Comparison of ENCODE assay signal across 14 mouse cellular contexts in genomic region chr10:121830335-121831307, GRCm38 (mm10).
DNase-seq lines count a peak whose midpoint lies in the region; ATAC-seq lines count a peak whose summit lies in the region.
"Had no signal": no experiment of that assay in that cellular context is flagged by ENCODE, and none has a peak within 500 bp of the region (broad histone marks: within the 10 kb centered on the region; RNA-seq: fewer than 3 reads in every experiment).

No protein-coding gene starts in this region.

- peaks cover 9 to 15% of the 10 kb centered on the region in 2 experiments for H3K4me1 ChIP-seq in heart, embryonic 14.5 days (ENCODE audit: control insufficient read depth in 2 of 2, insufficient read depth in 2 of 2, low read length in 2 of 2)
- H3K4me1 ChIP-seq in limb, embryonic 13.5 days: peaks cover 54% of the 10 kb centered on the region
- H3K4me1 ChIP-seq in neural tube, embryonic 14.5 days (ENCODE audit: control insufficient read depth, insufficient read depth, low read length): peaks cover 11% of the 10 kb centered on the region; the same call in 1 of the 2 replicates

- H3K4me3 ChIP-seq in heart, embryonic 14.5 days (ENCODE audit: control insufficient read depth in 1 of 2, insufficient read depth in 1 of 2, low read depth in 1 of 2, low read length in 2 of 2): no peak overlapping the region
- no peak overlapping the region for H3K4me3 ChIP-seq in limb, embryonic 13.5 days
- H3K4me3 ChIP-seq in neural tube, embryonic 14.5 days (ENCODE audit: low read depth, low read length): no peak overlapping the region
- H3K4me3 ChIP-seq: left cerebral cortex, adult 2 months had no signal

- H3K9ac ChIP-seq in heart, embryonic 14.5 days (ENCODE audit: low read length): no peak overlapping the region
- no peak overlapping the region for H3K9ac ChIP-seq in limb, embryonic 13.5 days
- H3K9ac ChIP-seq in neural tube, embryonic 14.5 days (replicated peaks; ENCODE audit: low read depth, low read length): no peak overlapping the region
- H3K9ac ChIP-seq: lung, embryonic 14.5 days had no signal

- H3K27ac ChIP-seq in heart, embryonic 14.5 days (replicated peaks in 1 of 2; ENCODE audit: control insufficient read depth in 1 of 2, insufficient read depth in 1 of 2, low read depth in 2 of 2, low read length in 2 of 2): no peak overlapping the region; a peak in 1 of 4 replicates
- no peak overlapping the region for H3K27ac ChIP-seq in limb, embryonic 13.5 days
- H3K27ac ChIP-seq in neural tube, embryonic 14.5 days (ENCODE audit: low read depth, low read length): peak overlapping the region; percentile 36; the same call in 1 of the 2 replicates
- H3K27ac ChIP-seq: left cerebral cortex, adult 2 months had no signal

- H3K4me2 ChIP-seq in heart, embryonic 14.5 days (ENCODE audit: low read length): peak overlapping the region; percentile 34
- peak overlapping the region; percentile 46 for H3K4me2 ChIP-seq in limb, embryonic 13.5 days (replicated peaks)
- H3K4me2 ChIP-seq in neural tube, embryonic 14.5 days (ENCODE audit: low read depth, low read length): peak overlapping the region; percentile 0; the same call in 1 of the 2 replicates
- H3K4me2 ChIP-seq: lung, embryonic 14.5 days had no signal

- WGBS in heart, embryonic 14.5 days: 46% methylated on average over 29 of the region's 29 CpGs
- 43% methylated on average over 29 of the region's 29 CpGs for WGBS in limb, embryonic 13.5 days
- 42% methylated on average over 29 of the region's 29 CpGs for WGBS in neural tube, embryonic 14.5 days

- H3K36me3 ChIP-seq in heart, embryonic 14.5 days (ENCODE audit: control insufficient read depth, insufficient read depth, low read length): peaks cover 14% of the 10 kb centered on the region; the same call in 1 of the 2 replicates
- peaks cover 8% of the 10 kb centered on the region; the same call in 1 of the 2 replicates for H3K36me3 ChIP-seq in limb, embryonic 13.5 days
- H3K36me3 ChIP-seq in neural tube, embryonic 14.5 days (ENCODE audit: control insufficient read depth, insufficient read depth, low read length): 0 out of 2 replicates have a peak, but pooled peaks cover 3% of the 10 kb centered on the region

- no peaks in the 10 kb centered on the region for H3K9me3 ChIP-seq in heart, embryonic 14.5 days (ENCODE audit: control insufficient read depth, low read length)
- H3K9me3 ChIP-seq in limb, embryonic 13.5 days: no peaks in the 10 kb centered on the region
- H3K9me3 ChIP-seq in neural tube, embryonic 14.5 days (ENCODE audit: control insufficient read depth, low read length): no peaks in the 10 kb centered on the region

- intact Hi-C loops in heart, postnatal 25 days (cut with DNase I): no loop called here

- DNase-seq in heart, postnatal 25 days (ENCODE audit: low spot score): no peak
- peak; percentile 32 for DNase-seq in retina, postnatal 1 day
- no peak for DNase-seq in retina, embryonic 14.5 days (ENCODE audit: low spot score)
- no peak for DNase-seq in ovary, postnatal 14 days (ENCODE audit: low spot score)
- no peak for DNase-seq in embryo, embryonic 9.5 days (ENCODE audit: extremely low spot score)
- DNase-seq: adrenal gland, adult 8-10 months; cerebellum, adult 11 months; heart, postnatal 14 days; kidney, postnatal 25 days; lung, embryonic 14.5 days had no signal

- ATAC-seq in heart, embryonic 14.5 days (ENCODE audit: insufficient number of reproducible peaks, insufficient read depth, low FRiP score, low read depth): no peak
- peak; percentile 30 for ATAC-seq in limb, embryonic 13.5 days (ENCODE audit: low FRiP score, low read depth)
- peak; percentile 80 for ATAC-seq in neural tube, embryonic 14.5 days (ENCODE audit: low read depth)

- H3K27me3 ChIP-seq in heart, embryonic 14.5 days (ENCODE audit: control insufficient read depth, insufficient read depth, low read length): no peaks in the 10 kb centered on the region
- H3K27me3 ChIP-seq in limb, embryonic 13.5 days: no peaks in the 10 kb centered on the region
- no peaks in the 10 kb centered on the region for H3K27me3 ChIP-seq in neural tube, embryonic 14.5 days (ENCODE audit: control insufficient read depth, insufficient read depth, low read length)
